Mouse (Mus musculus) natural killer cell, adult 2 months (primary cell): ENCODE data around the gene Ssr1.
A peak's percentile ranks its signal among the peaks of the same experiment; 100 is the strongest.

Experiments
- DNase-seq, 2 experiments: peaks; one replicate each; pipeline ENCODE4 v3.0.0; 2022; ENCODE audit warnings: low spot score in 2 of 2

The Ssr1 gene

GRCm38 (mm10) chr13:37993704-37994404 lies at the start of gene Ssr1:
TSS of gene Ssr1 (minus strand) at chr13:37994217.
- DNase-seq = peak; percentile 92 to 95

- DNase-seq = peak; percentile 51 to 60
Observed at GRCm38 (mm10) chr13:38037811-38038210, 43.8 kb upstream of the Ssr1 start.

- DNase-seq = peak; percentile 96 to 97
Observed at GRCm38 (mm10) chr13:38037044-38037687, 43.1 kb upstream of the Ssr1 start, which contains the start of gene Cage1. TSS of gene Cage1 (minus strand) at chr13:38037069.

GRCm38 (mm10) chr13:38036343-38037043 lies 42.5 kb upstream of the Ssr1 start, which contains the start of gene Riok1:
TSS of gene Riok1 (plus strand) at chr13:38036995.
- no peak for DNase-seq

GRCm38 (mm10) chr13:38028407-38028806 lies 34.4 kb upstream of the Ssr1 start:
- no peak for DNase-seq

GRCm38 (mm10) chr13:38027618-38028248 lies 33.7 kb upstream of the Ssr1 start:
- no peak for DNase-seq

- peak in 1 of 2 experiments; percentile 23 for DNase-seq
Observed at GRCm38 (mm10) chr13:38025874-38026273, 31.9 kb upstream of the Ssr1 start.

GRCm38 (mm10) chr13:38018791-38019190 lies 24.8 kb upstream of the Ssr1 start:
- no peak for DNase-seq

GRCm38 (mm10) chr13:38015591-38015990 lies 21.6 kb upstream of the Ssr1 start:
- DNase-seq = no peak

GRCm38 (mm10) chr13:38012436-38012835 lies 18.4 kb upstream of the Ssr1 start:
- no peak for DNase-seq

GRCm38 (mm10) chr13:38010444-38010910 lies 16.5 kb upstream of the Ssr1 start:
- DNase-seq = peak; percentile 51 to 65

GRCm38 (mm10) chr13:38009721-38010408 lies 15.8 kb upstream of the Ssr1 start:
- DNase-seq = peak; percentile 5 to 17

- DNase-seq = no peak
Observed at GRCm38 (mm10) chr13:38007972-38008371, 14.0 kb upstream of the Ssr1 start.

- no peak for DNase-seq
Observed at GRCm38 (mm10) chr13:38002461-38002860, 8.4 kb upstream of the Ssr1 start.

- no peak for DNase-seq
Observed at GRCm38 (mm10) chr13:37999713-38000112, 5.7 kb upstream of the Ssr1 start.

GRCm38 (mm10) chr13:37994405-37994749 lies 360 bp upstream of the Ssr1 start:
- DNase-seq = no peak

- no peak for DNase-seq
Observed at GRCm38 (mm10) chr13:37993376-37993703, 677 bp downstream of the Ssr1 start.

- no peak for DNase-seq
Observed at GRCm38 (mm10) chr13:37992638-37993371, 1.2 kb downstream of the Ssr1 start.

GRCm38 (mm10) chr13:37989701-37990100 lies 4.3 kb downstream of the Ssr1 start:
- no peak for DNase-seq

GRCm38 (mm10) chr13:37986166-37986565 lies 7.9 kb downstream of the Ssr1 start:
- no peak for DNase-seq

GRCm38 (mm10) chr13:37981063-37981462 lies 13.0 kb downstream of the Ssr1 start:
- DNase-seq = no peak
